Mouse (Mus musculus): ENCODE data around the gene Atp8a2.

Gene Atp8a2

DNA sequence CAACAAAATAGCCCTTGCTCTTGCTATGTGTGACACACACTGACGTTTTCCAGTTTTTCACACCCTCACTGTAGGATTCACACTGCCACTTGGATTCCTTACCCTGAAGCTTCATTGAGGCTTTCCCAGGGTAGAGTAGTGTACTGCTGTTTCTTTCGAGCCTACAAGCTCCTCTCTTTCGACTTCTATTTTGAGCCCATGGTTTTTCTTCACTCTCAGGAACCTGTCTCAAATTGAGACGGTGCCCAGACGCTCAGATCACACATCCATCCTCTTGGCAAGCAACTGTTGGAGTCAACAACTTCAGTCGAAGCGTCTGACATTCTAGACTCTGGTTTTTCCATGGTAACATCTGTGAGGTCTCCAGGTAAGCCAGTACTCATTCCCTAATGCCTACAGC is at the start of gene Atp8a2:
Gene Atp8a2 (minus strand): TSS at position 296 of the 400 bp plus-strand sequence.
- no peak for DNase-seq (ENCODE audit: low read depth, low spot score)

DNA sequence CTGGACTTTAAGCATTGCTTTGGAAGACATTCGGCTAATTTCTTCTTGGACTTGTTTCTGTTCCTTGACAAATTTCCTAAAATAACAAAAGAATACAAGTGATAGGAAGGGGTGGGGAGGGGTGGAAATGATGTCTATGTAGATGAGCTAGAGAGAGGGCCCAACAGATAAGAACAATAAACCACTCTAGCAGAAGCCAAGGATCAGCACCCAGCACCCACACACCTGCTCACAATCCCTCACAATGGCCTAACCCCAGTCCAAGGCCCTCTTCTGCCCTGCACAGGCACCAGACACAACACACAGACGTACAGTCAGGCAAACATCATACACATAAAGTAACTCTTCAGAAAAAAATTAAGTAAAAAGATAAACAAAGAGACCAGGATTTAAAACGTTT is 41.6 kb upstream of the Atp8a2 start:
- no peak for DNase-seq (ENCODE audit: low read depth, low spot score)

GRCm38 (mm10) chr14:60219886-60220285 is 22.9 kb upstream of the Atp8a2 start:
- DNase-seq (ENCODE audit: low read depth, low spot score) = peak; percentile 16

DNA sequence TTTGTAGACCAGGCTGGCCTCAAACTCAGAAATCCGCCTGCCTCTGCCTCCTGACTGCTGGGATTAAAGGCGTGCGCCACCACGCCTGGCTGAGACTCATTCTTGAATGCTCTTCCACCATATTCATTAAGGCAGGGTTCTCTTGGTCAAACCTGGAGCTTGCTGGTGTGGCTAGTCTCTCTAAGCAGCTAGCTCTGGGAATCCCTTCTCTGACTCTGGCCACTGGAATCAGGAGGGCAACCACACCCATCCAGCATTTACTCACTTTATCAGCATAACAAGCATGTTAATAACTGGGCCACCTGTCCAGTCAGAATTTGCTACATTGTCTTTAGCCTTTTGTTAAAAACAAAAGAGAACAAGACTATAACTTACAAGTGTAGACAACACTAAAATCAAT is 20.6 kb upstream of the Atp8a2 start:
- no peak for DNase-seq (ENCODE audit: low read depth, low spot score)

DNA sequence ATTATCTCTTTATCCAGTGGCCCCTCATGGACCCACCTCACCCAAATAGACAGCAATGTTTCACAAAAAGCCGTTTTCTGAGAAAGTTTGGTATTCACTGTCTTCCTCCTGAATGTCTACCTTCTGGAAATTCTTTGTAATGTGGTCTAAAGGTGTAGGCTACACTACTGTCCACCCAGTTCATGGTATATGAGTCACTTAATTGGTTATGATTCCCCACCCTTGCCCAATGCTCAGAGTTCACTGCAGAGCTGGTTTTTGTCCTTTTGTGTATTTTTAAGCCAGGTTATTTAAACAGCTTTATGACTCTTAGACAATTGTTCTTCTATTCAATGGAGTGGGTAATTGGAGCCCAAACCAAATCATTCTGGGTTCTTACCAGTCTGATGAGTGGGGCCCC is 19.1 kb upstream of the Atp8a2 start:
- no peak for DNase-seq (ENCODE audit: low read depth, low spot score)

DNA sequence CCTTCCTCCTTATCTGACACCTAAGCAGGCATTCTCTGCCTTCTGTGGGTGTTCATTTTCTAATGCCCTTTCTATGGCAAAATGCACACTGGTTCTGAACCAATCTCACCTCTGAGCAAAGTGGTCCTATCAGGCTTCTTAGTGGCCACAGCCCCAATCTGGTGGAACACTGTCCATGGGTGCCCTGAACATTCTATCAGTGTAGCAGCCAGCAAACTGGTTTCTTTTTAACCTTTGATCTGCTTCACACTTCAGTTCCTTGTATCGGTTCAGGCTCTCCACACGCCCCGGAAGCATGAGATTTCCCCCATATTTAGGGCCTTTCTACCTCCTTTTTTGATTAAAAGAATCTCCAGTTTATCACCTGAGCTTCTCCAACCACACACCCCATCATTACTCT is 18.0 kb upstream of the Atp8a2 start:
- no peak for DNase-seq (ENCODE audit: low read depth, low spot score)

- DNase-seq (ENCODE audit: low read depth, low spot score) = no peak
Measured at GRCm38 (mm10) chr14:60214040-60214439, 17.1 kb upstream of the Atp8a2 start.

GRCm38 (mm10) chr14:60209166-60209565 is 12.2 kb upstream of the Atp8a2 start:
- no peak for DNase-seq (ENCODE audit: low read depth, low spot score)

DNA sequence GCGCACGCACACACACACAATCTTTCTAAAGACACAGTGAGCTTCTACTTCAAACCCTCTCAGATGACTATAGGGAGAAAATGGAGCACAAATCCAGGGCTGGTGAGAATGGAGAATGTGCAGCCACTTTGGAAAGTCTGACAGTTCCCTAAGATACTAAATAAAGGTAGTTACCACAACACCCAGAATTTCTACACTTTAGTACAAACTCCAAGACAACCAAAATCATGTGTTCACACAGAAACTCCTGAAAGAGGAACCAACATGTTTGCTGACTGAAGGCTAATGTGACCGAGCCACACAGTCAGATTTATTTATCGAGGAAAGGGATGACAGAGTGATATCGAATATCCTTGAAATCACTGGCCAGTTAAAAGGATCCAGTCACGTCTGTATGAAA is 8.0 kb upstream of the Atp8a2 start:
- DNase-seq (ENCODE audit: low read depth, low spot score) = no peak

DNA sequence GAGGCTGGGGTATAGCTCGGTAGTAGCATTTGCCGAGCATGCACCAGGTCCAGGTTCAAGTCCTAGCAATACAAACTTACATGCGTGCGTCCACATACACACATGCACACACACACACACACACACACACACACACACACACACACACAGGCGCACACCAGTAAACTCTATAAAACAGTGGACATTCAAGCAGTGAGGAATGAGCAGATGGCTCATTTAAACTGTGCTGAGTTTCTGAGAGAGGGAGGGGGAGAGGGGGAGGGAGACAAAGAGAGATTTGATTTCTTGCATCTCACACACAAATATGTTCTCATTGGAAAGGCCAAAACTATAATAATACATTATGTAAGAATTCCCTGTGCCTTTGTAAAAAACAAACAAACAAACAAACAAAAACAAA is 980 bp downstream of the Atp8a2 start:
- no peak for DNase-seq (ENCODE audit: low read depth, low spot score)

GRCm38 (mm10) chr14:60194606-60195005 is 2.4 kb downstream of the Atp8a2 start:
- DNase-seq (ENCODE audit: low read depth, low spot score) = no peak

DNA sequence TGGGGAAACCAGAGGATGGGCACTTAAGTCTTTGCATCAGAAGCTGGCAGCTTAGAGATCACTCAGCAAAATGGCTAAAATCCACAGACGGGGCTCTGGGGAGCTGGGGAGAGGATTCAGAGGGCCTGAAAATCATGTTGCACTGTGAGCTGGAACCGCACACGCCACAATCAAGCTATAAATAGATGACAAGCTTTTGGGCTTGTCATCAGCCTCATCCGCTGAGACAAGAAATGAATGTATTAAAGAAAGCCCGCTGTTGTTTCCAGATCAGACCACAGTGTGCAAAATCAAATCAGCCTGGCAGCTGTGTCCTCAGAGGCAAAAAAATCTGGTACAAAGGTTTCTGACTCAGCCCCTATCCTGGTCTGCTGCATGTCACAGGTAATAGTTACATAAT is 7.2 kb downstream of the Atp8a2 start:
- peak; percentile 27 for DNase-seq (ENCODE audit: low read depth, low spot score)

DNA sequence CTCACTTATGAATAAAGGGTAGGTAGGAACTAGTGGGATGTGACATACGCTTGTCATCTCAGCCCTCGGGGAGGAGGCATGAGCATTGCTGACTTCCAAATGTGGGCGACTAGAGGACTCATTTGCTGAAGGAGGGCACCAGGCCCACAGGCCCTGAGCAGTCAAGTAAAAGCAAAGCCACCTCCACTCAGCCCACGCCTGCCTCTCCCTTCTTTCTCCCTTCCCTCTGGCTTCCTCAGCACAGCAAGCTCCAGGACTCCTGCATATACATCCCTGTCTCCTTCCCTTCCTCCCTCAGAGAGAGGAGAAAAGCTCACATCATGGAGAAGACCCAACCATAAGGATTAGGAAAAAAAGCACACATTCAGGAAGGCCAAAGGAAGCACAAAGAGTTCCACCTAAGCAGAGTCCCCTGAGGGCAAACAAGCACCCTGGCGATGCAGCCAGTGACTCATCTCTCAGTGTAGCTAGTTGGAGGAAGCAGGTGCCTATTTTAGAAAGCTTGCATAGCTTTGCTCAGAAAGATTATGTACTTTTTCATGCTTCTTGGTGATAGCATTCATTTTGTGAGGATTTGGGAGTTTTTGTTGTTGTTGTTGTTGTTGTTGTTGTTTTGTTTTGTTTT is 8.7 kb downstream of the Atp8a2 start:
- peak; percentile 67 for DNase-seq (ENCODE audit: low read depth, low spot score)

DNA sequence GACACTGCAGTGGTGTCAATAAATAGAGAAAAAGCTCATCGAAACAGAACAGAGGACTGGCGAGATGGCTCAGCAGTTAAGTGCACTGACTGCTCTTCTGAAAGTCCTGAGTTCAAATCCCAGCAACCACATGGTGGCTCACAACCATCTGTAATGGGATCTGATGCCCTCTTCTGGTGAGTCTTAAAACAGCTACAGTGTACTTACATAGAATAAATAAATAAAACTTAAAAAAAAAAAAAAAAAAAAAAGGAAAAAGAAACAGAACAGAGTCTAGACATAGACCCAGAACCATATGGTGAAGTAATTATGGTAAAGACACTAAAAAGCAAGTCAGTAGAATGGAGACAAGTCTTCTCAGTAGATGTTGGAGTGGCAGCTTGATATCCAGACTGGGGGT is 15.7 kb downstream of the Atp8a2 start:
- DNase-seq (ENCODE audit: low read depth, low spot score) = no peak

- no peak for DNase-seq (ENCODE audit: low read depth, low spot score)
Measured at GRCm38 (mm10) chr14:60178571-60178955, 18.4 kb downstream of the Atp8a2 start.

DNA sequence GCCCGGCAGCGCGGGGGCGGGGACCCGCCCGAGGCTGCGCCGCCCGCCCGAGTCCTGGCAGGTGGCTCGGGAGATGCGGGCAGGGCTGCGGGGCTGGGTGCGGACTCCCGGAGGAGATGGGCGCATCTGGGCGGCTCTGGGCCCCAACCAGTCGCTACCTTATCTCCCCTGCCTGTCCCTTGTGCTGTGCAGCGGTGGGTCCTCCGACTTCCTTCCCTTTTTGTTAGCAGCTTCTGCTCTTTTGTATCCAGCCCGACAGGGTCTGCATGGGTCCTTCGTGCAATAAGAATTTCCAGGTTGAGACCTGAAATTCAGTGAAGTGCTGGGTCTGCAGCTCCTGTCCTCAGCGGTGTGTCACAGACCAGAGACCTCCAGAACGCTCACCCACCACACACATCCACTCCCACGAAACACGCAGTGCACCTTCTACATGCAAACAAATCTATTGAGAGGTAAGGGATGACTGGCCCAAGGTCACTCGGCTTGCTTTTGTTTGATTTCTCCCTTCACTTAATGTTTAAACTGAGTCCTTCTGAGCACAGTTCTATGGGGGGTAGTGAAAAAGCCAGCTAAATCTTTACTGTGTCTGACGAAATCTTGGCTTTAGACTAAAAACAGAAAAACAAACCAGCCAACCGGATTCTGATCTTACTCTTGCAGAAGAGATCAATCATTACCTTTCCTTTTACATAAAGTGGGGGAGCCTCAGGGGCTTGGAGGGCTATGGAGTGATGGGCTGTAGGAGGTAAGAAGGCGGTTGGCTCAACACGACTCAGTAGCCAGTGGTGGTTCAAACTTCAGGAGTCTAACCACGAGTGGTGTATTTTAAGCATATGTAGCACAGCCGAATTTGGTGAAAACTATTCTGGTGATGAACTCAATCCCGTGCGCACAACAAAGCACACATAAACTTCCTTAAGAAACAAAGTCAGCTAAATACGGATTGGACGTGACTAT is 19.1 kb downstream of the Atp8a2 start:
- DNase-seq (ENCODE audit: low read depth, low spot score) = peak; percentile 47

DNA sequence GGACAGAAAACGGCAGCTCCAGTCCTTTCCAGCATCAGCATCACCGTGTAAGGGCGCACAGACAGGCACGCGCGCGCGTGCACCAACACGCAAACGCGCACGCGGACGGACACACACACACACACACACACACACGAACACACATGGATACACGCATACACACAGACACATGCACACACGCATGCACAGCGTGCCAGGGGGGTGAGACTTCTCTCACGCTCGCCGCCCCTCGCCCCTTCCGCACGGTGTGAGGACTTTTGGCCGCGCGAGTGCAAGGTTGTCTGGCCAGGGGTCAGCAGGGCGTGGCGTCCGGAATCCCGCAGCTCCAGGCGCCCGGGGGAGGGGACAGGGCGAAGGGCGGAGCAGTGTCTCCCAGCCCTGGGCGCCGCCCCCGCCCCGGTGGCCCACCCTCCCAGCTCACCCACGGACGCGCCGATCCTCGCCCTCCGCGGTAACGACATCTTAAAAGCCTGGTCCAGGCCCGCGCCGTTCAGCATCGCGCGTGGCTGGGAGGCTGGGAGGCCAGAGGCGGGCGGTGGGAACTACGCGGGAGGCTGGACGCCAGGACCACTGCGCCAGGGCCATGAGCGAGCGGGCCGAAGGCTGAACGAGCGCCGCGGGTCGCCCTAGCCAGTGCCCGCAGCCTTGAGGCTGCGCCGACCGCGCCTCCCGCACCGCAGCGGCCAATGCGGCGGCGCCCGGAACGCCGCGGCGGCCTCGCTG is 19.9 kb downstream of the Atp8a2 start:
- peak; percentile 68 for DNase-seq (ENCODE audit: low read depth, low spot score)

DNA sequence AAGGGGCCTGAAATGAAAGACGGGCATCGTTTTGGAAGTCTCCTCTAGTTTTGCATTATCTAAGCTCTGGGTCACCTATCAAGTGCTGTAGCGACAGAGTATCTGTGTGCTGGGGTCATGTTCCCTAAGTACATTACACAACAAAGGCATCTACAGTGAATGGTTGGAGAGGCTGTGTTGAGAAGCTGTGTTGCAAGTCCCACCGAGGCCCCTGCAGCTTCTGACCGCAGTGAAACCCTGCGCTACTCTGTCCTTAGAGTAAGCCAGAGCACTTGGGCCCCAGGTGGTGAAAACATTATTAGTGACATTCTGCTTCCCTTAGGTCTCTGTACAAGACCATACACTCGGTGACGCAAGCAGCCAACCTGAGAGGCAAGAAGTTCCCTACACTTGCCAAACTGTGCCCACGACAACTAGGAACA is 20.5 kb downstream of the Atp8a2 start:
- no peak for DNase-seq (ENCODE audit: low read depth, low spot score)

DNA sequence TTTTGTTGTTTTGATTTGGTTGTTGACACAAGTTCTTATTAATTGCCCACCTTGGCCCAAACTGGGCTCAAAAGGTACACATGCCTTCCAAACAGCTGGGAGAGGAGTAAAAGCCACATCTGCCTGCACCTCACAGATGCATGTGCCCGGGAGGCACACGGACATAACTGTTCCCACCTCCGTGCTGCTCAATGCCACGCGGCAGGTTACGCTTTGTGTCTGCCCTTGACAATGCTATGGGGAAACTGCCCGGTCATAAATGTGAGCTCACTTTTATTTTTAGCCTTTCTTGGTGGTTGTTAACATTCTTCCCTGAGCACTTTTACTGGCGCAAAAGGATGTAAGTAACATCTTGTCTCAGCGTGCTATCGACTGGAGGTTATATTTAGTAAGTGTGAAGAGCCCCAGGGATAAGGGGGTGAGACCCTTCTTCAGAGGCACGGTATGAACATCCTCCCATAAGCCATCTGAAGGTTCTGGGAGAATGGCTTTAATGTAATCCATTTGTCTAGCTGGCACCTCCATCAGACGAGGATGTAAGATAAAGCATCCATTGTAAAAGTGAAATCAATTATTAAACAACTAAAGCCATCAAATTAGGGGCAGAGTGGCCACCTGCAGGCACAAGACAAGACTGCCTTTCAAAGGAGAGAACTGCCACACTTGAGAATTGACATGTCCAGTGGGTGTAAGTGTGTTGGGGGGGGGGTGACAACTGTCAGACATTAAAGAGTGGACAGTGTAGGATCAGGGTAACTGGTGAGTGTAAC is 24.5 kb downstream of the Atp8a2 start:
- no peak for DNase-seq (ENCODE audit: low read depth, low spot score)

DNA sequence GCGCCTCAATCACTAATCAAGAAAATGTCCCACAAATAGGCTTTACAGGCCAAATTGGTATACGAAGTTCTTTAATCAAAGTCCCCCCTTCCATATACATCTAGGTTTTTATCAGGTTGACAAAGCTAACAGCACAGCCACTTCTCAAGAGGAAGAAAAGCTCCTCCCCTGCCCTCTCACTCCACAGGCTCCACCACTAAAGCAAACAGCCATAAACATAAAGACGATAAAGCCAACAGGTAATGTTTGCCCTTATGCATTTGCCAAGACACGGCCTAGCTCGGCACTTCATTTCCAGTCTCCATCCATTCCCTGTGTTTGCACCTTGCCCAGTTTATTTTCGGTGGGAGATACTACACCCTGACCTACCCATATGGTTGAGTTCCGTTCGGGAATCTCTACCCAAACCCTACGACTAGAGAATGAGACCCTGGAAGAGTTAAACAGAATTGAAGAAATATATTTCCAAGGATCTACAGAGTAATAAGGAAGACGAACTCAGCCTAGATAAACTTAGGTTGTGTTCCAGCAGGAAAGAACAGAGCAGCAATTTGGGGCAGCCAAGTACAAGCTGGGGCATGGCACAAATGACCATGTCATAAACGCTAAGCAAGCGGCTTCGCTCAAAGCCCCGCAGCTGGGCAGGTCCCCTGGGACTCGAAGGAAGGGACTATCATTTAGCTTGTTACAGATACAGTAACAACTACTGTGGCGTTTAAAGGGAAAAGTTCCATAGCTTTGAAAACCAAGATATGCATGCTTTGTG is 26.0 kb downstream of the Atp8a2 start:
- no peak for DNase-seq (ENCODE audit: low read depth, low spot score)

DNA sequence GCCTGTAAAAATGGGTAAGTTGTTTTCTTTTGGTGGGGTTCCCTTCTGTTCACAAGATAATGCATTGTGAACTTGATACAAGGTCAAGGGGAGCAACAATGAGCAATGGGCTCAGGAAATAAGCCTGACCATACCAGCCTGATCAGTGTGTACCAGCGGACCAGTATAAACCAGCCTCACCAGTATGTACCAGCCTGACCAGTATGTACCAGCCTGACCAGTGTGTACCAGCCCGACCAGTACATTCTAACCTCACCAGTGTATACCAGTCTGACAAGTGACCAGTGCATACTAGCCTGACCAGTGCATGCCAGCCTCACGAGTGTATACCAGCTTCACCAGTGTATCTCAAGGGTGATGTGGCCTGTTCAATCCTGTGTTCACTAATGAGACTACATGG is 33.6 kb downstream of the Atp8a2 start:
- DNase-seq (ENCODE audit: low read depth, low spot score) = no peak

Data from telencephalon, adult 2 months (tissue).